Mouse (Mus musculus) CH12.LX (cell line): ENCODE measurements around the gene Adap1. TPM values are rescaled to one million over a fixed set of nuclear protein-coding genes. Genes with fewer than 3 reads are reported as not detected.

Experiments
- DNase-seq: peaks from one replicate; pipeline ENCODE4 v3.0.0-alpha.2; 2013; ENCODE audit errors: extremely low read depth
- H3K27ac ChIP-seq: 2 replicates; pipeline ENCODE4 v1.5.1; 2012; ENCODE audit warnings: low read depth, mild to moderate bottlenecking, control low read depth, moderate library complexity; ENCODE audit not compliant: insufficient read depth
- H3K27me3 ChIP-seq: replicated peaks from 2 replicates; pipeline ENCODE3; 2012; ENCODE audit warnings: inconsistent platforms
- H3K36me3 ChIP-seq, 2 experiments: replicated peaks in 1 of 2; 2 replicates each; pipeline versions ENCODE3 to v1.6.1; 2012; ENCODE audit warnings: inconsistent platforms in 1 of 2, low read length in 1 of 2, mild to moderate bottlenecking in 1 of 2, mixed read lengths in 1 of 2, moderate library complexity in 1 of 2; ENCODE audit not compliant: control insufficient read depth in 1 of 2, insufficient read depth in 1 of 2
- H3K4me1 ChIP-seq, 2 experiments: 2 replicates each; pipeline ENCODE4 v1.6.1; 2012; ENCODE audit warnings: inconsistent platforms in 1 of 2, moderate library complexity in 1 of 2; ENCODE audit not compliant: insufficient read depth in 2 of 2, control insufficient read depth in 1 of 2
- H3K4me2 ChIP-seq: 2 replicates; pipeline ENCODE4 v1.6.1; 2012; ENCODE audit warnings: low read depth, mild to moderate bottlenecking, control low read depth; ENCODE audit not compliant: poor library complexity, insufficient read depth, severe bottlenecking
- H3K4me3 ChIP-seq, 3 experiments: fragments of 150-350 bp in 1 of 3; sonication (generic) in 1 of 3; replicated peaks in 1 of 3; 2 replicates each; pipeline versions ENCODE3 to v1.5.1; 2011 to 2012; ENCODE audit warnings: low read depth in 2 of 3, low read length in 2 of 3, mild to moderate bottlenecking in 2 of 3, moderate library complexity in 2 of 3, control low read depth in 1 of 3, improper control_type of control experiment in 1 of 3, inconsistent platforms in 1 of 3, mixed read lengths in 1 of 3; ENCODE audit not compliant: poor library complexity in 1 of 3
- H3K79me2 ChIP-seq: replicated peaks from 2 replicates; pipeline ENCODE4 v1.6.1; 2012; ENCODE audit warnings: mild to moderate bottlenecking, moderate library complexity; ENCODE audit not compliant: control insufficient read depth, poor library complexity, insufficient read depth, severe bottlenecking; ENCODE audit errors: extremely low read depth
- H3K9ac ChIP-seq: 2 replicates; pipeline ENCODE4 v1.6.1; 2012; ENCODE audit warnings: low read depth, mild to moderate bottlenecking, control low read depth, moderate library complexity; ENCODE audit not compliant: insufficient read depth
- H3K9me3 ChIP-seq: replicated peaks from 2 replicates; pipeline ENCODE3; 2012; ENCODE audit warnings: low read length, inconsistent platforms, mixed read lengths
- BHLHE40 ChIP-seq: IDR thresholded peaks from 2 replicates; pipeline ENCODE4 v1.6.1; 2011; ENCODE audit warnings: mild to moderate bottlenecking, low read depth, low read length, improper control_type of control experiment
- CTCF ChIP-seq, 2 experiments: IDR thresholded peaks in 1 of 2; conservative IDR thresholded peaks in 1 of 2; 2 replicates each; pipeline ENCODE4 v1.5.1; 2011 to 2012; ENCODE audit warnings: low read depth in 2 of 2, low read length in 2 of 2, improper control_type of control experiment in 1 of 2, inconsistent platforms in 1 of 2, mild to moderate bottlenecking in 1 of 2, moderate library complexity in 1 of 2
- EP300 ChIP-seq: IDR thresholded peaks from 2 replicates; pipeline ENCODE4 v1.6.1; 2011; ENCODE audit warnings: low read length, improper control_type of control experiment
- ETS1 ChIP-seq: conservative IDR thresholded peaks from 2 replicates; pipeline ENCODE4 v1.6.1; 2012; ENCODE audit warnings: low read depth, mild to moderate bottlenecking, inconsistent platforms, low read length, improper control_type of control experiment, moderate library complexity
- HCFC1 ChIP-seq: IDR thresholded peaks from 2 replicates; pipeline ENCODE4 v1.6.1; 2012; ENCODE audit warnings: low read depth, mild to moderate bottlenecking, inconsistent platforms, low read length, improper control_type of control experiment
- IRF4 ChIP-seq: IDR thresholded peaks from 2 replicates; pipeline ENCODE4 v1.6.1; 2014; ENCODE audit warnings: low read depth, mild to moderate bottlenecking, inconsistent platforms, low read length, improper control_type of control experiment
- MAX ChIP-seq: IDR thresholded peaks from 2 replicates; pipeline ENCODE4 v1.6.1; 2011; ENCODE audit warnings: low read length, improper control_type of control experiment
- MEF2A ChIP-seq: IDR thresholded peaks from 2 replicates; pipeline ENCODE4 v1.6.1; 2014; ENCODE audit warnings: low read depth, mild to moderate bottlenecking, inconsistent platforms, low read length, improper control_type of control experiment, borderline replicate concordance
- MYC ChIP-seq: IDR thresholded peaks from 2 replicates; pipeline ENCODE4 v1.6.1; 2011; ENCODE audit warnings: low read depth, mild to moderate bottlenecking, improper control_type of control experiment, low read length
- POLR2AphosphoS2 ChIP-seq: IDR thresholded peaks from 2 replicates; pipeline ENCODE4 v1.6.1; 2011; ENCODE audit warnings: low read depth, low read length, improper control_type of control experiment
- RCOR1 ChIP-seq: conservative IDR thresholded peaks from 2 replicates; pipeline ENCODE4 v1.6.1; 2012; ENCODE audit warnings: low read depth, mild to moderate bottlenecking, inconsistent platforms, low read length, improper control_type of control experiment
- SIN3A ChIP-seq: IDR thresholded peaks from 2 replicates; pipeline ENCODE4 v1.6.1; 2012; ENCODE audit warnings: low read length, improper control_type of control experiment, inconsistent platforms
- TCF12 ChIP-seq: IDR thresholded peaks from 2 replicates; pipeline ENCODE4 v1.6.1; 2014; ENCODE audit warnings: low read depth, mild to moderate bottlenecking, inconsistent platforms, low read length, improper control_type of control experiment
- USF1 ChIP-seq: IDR thresholded peaks from 2 replicates; pipeline ENCODE4 v1.6.1; 2014; ENCODE audit warnings: low read depth, mild to moderate bottlenecking, inconsistent platforms, low read length, improper control_type of control experiment
- USF2 ChIP-seq: conservative IDR thresholded peaks from 2 replicates; pipeline ENCODE4 v1.6.1; 2011; ENCODE audit warnings: low read depth, low read length, improper control_type of control experiment
- ZMIZ1 ChIP-seq: IDR thresholded peaks from 2 replicates; pipeline ENCODE4 v1.6.1; 2012; ENCODE audit warnings: low read depth, mild to moderate bottlenecking, inconsistent platforms, low read length, improper control_type of control experiment
- ZNF384 ChIP-seq: IDR thresholded peaks from 2 replicates; pipeline ENCODE4 v1.6.1; 2012; ENCODE audit warnings: low read depth, low read length, improper control_type of control experiment, inconsistent platforms
- dilution Hi-C: fragments of 300-500 bp; cut with MboI; formaldehyde crosslinking; loops from 2 replicates; pipeline ENCODE4 v1.14.3; 2020; ENCODE audit warnings: low sequenced_read_pairs; ENCODE audit not compliant: extremely low pct_unique_long_range_greater_than_20kb, extremely low pct_ligation_motif_present
- in situ Hi-C: fragments of 300-500 bp; cut with MboI; formaldehyde crosslinking; loops from 3 replicates; pipeline ENCODE4 v1.14.3; 2019; ENCODE audit warnings: low sequenced_read_pairs, low pct_ligation_motif_present, low pct_unique_long_range_greater_than_20kb, mixed read lengths
- polyA plus RNA-seq: library from polyadenylated mRNA; unstranded; fragments of >175 nt; gene quantifications from 2 replicates; pipeline ENCODE4 v1.2.1, GENCODE M21; 2012; ENCODE audit warnings: low read depth; ENCODE audit not compliant: insufficient read length
- total RNA-seq, 2 experiments: library from RNA; depleted of rRNA; stranded (reverse); fragments of 300-350 nt in 1 of 2; fragments of >200 nt in 1 of 2; gene quantifications; 2 replicates each; pipeline ENCODE4 v1.2.3; 2012 to 2014

Gene Adap1
- total and polyA plus RNA-seq, 3 experiments, result 53.9 to 73.2 (median 70.7) TPM

DNA sequence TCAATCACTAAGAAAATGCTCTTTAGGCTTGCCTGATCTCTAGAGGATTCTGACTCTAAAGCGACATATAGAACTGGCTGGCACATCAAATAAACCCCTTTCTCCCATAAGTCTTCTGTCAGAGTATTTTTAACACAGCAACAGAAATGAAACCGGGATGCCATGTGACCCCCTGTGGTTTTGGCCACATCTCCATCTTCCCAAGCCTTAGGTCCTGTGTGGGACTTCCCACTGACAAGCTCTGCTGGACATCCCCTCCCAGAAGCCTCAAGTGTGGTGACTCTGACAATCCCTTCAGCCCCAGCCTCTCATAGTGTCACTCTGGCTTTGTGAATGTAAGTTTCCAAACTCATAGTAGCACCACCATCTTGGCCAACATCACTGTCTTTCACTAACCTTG, 31.3 kb downstream of the Adap1 start:
- no peak overlapping the region for H3K4me3 ChIP-seq
- no peak overlapping the region for H3K4me2 ChIP-seq
- H3K4me1 ChIP-seq, result peaks cover 27 to 86% of the 10 kb centered on the region in 2 experiments
- peaks cover 55% of the 10 kb centered on the region for H3K9me3 ChIP-seq
- in situ Hi-C loops (no loop called here), dilution Hi-C loops (no loop called here)
- H3K9ac ChIP-seq, result no peak overlapping the region
- DNase-seq, result no peak
- TF ChIP-seq USF2 (no peak), IRF4 (peak; percentile 34; the same call in 1 of the 2 replicates), MEF2A (peak; percentile 64), BHLHE40 (peak; percentile 38; the same call in 1 of the 2 replicates), ZMIZ1 (no peak), HCFC1 (no peak), USF1 (peak; percentile 32), EP300 (peak; percentile 42; the same call in 1 of the 2 replicates), CTCF (conservative IDR thresholded peaks at IDR 0.05 in 1 of 2, IDR thresholded peaks at IDR 0.05 in 1 of 2; ENCODE audit: low read depth in 2 of 2, low read length in 2 of 2) (no peak), ZNF384 (no peak), ETS1 (peak; percentile 36; the same call in 1 of the 2 replicates)
- peak overlapping the region; percentile 64 for H3K27ac ChIP-seq
- H3K36me3 ChIP-seq, result peaks cover 52 to 80% of the 10 kb centered on the region in 2 experiments
- no peaks in the 10 kb centered on the region for H3K79me2 ChIP-seq
- H3K27me3 ChIP-seq, result no peaks in the 10 kb centered on the region

GRCm38 (mm10) chr5:139291811-139292560, 33.4 kb downstream of the Adap1 start:
- no peak for DNase-seq
- in situ Hi-C loops, result no loop called here
- Histone ChIP-seq H3K4me2 (no peak overlapping the region), H3K9me3 (peaks cover 63% of the 10 kb centered on the region), H3K27ac (no peak overlapping the region), H3K27me3 (no peaks in the 10 kb centered on the region), H3K4me1 (peaks cover 18 to 80% of the 10 kb centered on the region in 2 experiments), H3K9ac (no peak overlapping the region), H3K4me3 (no peak overlapping the region), H3K79me2 (no peaks in the 10 kb centered on the region), H3K36me3 (peaks cover 58 to 87% of the 10 kb centered on the region in 2 experiments)
- TF ChIP-seq RCOR1, result no peak
- no peak for TF ChIP-seq IRF4
- TF ChIP-seq MAX, result no peak
- TF ChIP-seq MYC, result no peak
- TF ChIP-seq POLR2AphosphoS2, result no peak
- no peak for TF ChIP-seq EP300
- TF ChIP-seq SIN3A, result no peak
- no peak for TF ChIP-seq TCF12
- TF ChIP-seq CTCF (conservative IDR thresholded peaks at IDR 0.05 in 1 of 2, IDR thresholded peaks at IDR 0.05 in 1 of 2; ENCODE audit: low read depth in 2 of 2, low read length in 2 of 2), result no peak
- dilution Hi-C loops, result no loop called here
